In the genomic region with DNA sequence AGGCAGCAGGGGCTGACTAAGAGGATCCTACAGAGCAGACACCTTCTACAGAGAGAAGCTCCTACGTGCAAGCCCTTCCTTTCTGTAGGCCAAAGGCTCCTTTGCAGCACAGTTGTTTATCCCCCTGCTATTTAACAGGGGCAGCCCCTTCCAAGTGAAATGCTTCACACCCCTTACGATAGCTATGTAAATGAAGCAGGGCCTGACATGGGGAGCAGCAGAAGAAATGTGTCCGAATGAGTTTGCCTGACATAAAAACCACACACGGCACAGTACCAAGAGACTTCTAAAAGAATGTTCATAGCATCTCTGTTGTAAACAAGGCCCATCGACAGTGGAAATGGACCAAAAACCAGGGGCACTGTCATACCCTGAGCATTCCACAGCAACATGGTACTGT, we compare ENCODE assay signal across 21 mouse cellular contexts.
"Had no signal": no experiment of that assay in that cellular context is flagged by ENCODE, and none has a peak within 500 bp of the region (broad histone marks: within the 10 kb centered on the region; RNA-seq: fewer than 3 reads in every experiment).

No protein-coding gene starts in this region.

- H3K27ac ChIP-seq: lung, embryonic 15.5 days; macrophage; neural tube, embryonic 13.5 days; neural tube, embryonic 15.5 days had no signal

- H3K4me3 ChIP-seq: lung, embryonic 15.5 days; megakaryocyte, embryonic 14.5 days; myocyte; neural tube, embryonic 13.5 days; neural tube, embryonic 15.5 days had no signal

- DNase-seq: liver, postnatal 0 days; lung, adult 2 months; lung, postnatal 14 days; lung, postnatal 36 days; midbrain, embryonic 14.5 days; retina, postnatal 1 day; right cerebral cortex, adult 18-20 months; right cerebral cortex, postnatal 25 days; right cerebral cortex, postnatal 4 days; spleen, adult 18-20 months; thymus, adult 18-20 months; thymus, postnatal 25 days; thymus, postnatal 4 days had no signal

- ATAC-seq: liver, postnatal 0 days; lung, postnatal 0 days; midbrain, embryonic 16.5 days had no signal
